Mouse (Mus musculus) cortical plate, adult 2 months (tissue): Measurements from ENCODE around the gene Vdr. TPM values are rescaled to one million over a fixed set of nuclear protein-coding genes. Genes with fewer than 3 reads are reported as not detected.
A peak's percentile ranks its signal among the peaks of the same experiment; 100 is the strongest.
"Not testable (repeated sequence)": the region's sequence is repeated elsewhere in the genome, so short reads cannot be mapped to it uniquely, and the experiment has no call there.

Experiments used
- H3K27ac ChIP-seq: fragments of 200-500 bp; 2 replicates; pipeline ENCODE4 v1.5.1; 2012; ENCODE audit warnings: low read length, control low read depth, inconsistent platforms; ENCODE audit not compliant: insufficient read depth
- H3K4me1 ChIP-seq: fragments of 200-500 bp; 2 replicates; pipeline ENCODE4 v1.6.1; 2011; ENCODE audit warnings: low read length; ENCODE audit not compliant: control insufficient read depth, insufficient read depth
- H3K4me3 ChIP-seq: fragments of 200-500 bp; 2 replicates; pipeline ENCODE4 v1.5.1; 2011; ENCODE audit warnings: mild to moderate bottlenecking, low read length, control low read depth; ENCODE audit not compliant: insufficient read depth
- CTCF ChIP-seq: fragments of 200-500 bp; IDR thresholded peaks from 2 replicates; pipeline ENCODE4 v1.5.1; 2011; ENCODE audit warnings: mild to moderate bottlenecking, control low read depth, low read length; ENCODE audit not compliant: insufficient read depth; ENCODE audit errors: extremely low read depth
- POLR2A ChIP-seq: fragments of 200-500 bp; IDR thresholded peaks from 2 replicates; pipeline ENCODE4 v1.6.1; 2011; ENCODE audit warnings: mild to moderate bottlenecking, low read length, control low read depth; ENCODE audit not compliant: insufficient read depth; ENCODE audit errors: extremely low read depth
- polyA plus RNA-seq: library from polyadenylated mRNA; depleted of rRNA; stranded (reverse); fragments of >200 nt; gene quantifications from 2 replicates; pipeline ENCODE4 v1.2.3, GENCODE M21; 2012

The Vdr gene
- polyA plus RNA-seq, 1 experiment = 0.17 TPM

DNA sequence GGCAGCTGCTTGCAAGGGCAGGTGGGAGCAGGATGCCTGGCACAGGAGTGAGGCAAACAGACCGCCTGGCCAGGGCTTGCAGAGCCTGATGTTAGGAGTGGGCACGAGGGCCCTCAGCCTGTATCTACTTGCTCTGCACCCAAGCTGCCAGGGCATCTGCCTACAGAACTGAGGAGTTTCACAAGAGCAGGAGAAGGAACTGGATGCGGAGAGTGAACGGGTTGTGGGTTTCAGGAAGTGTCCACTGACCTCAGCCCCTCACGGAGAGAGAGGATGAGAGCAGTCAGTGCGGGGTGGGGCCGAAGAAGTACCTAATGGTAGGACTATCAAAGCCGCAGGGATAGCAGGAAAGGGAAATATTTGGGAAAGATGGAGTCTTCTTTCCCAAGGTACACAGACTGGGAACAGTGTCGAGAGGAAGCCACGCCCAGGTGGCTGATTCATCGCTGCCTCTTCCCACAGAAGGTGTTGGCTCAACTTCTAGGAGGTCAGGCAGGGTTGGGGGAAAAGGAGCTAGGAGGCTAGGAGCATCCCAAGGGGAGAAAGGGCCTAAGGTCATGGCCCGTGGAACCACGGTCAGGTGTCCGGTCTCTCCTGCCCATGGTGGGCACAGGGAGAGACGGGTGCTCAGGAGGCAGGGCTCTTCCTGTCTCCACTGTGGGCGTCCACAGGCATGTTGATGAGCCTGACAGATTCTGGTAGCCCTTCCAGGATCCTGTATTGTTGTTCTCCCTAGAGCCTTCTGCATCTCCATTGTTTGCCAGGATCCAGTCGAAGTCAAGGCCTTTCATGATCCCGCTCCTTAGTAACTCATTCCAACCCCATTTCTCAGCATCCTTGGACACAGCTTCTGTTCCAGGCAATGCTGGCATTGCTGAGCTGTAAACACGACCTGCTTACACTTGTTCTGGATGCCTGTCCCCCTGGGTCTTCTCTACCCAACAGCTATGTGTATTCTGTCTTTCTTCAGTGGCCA lies 39.1 kb downstream of the Vdr start:
- H3K4me3 ChIP-seq = no peak overlapping the region
- no peak overlapping the region for H3K27ac ChIP-seq
- TF ChIP-seq CTCF = no peak
- H3K4me1 ChIP-seq = no peaks in the 10 kb centered on the region

DNA sequence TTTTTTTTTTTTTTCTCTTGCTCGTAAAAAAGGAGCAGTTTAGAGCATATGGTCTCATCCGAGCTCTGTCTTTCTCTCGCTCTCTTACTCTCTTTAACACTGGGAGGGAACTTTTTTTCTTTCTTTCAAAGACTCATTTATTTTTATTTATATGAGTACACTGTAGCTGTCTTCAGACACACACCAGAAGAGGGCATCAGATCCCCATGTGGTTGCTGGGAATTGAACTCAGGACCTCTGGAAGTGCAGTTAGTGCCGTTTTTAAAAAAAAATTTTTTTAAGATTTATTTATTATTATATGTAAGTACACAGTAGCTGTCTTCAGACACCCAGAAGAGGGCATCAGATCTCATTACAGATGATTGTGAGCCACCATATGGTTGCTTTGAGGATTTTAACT lies 40.3 kb downstream of the Vdr start:
- not testable (repeated sequence) for H3K4me3 ChIP-seq, H3K27ac ChIP-seq, H3K4me1 ChIP-seq

DNA sequence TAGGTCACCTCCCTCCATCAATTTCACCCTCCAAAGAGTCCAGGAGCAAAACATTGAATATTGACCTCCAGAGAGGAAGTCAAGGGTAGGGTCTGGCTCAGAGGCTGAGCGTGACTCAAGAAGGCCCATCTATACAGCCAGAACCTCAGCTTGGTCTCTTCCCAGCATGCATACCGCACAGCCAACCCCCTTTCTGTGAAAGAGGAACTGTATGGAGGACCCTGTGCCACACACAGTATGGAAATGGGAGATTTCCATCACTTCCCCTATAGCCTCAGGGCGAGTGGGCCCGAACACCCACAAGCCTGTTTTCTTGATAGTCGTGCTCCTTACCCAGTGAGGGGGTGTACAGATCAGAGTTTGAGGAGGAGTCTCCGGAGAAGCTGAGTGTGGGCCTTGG lies 41.4 kb downstream of the Vdr start:
- Histone ChIP-seq H3K27ac (no peak overlapping the region), H3K4me3 (no peak overlapping the region), H3K4me1 (no peaks in the 10 kb centered on the region)
- TF ChIP-seq POLR2A (no peak), CTCF (no peak)

DNA sequence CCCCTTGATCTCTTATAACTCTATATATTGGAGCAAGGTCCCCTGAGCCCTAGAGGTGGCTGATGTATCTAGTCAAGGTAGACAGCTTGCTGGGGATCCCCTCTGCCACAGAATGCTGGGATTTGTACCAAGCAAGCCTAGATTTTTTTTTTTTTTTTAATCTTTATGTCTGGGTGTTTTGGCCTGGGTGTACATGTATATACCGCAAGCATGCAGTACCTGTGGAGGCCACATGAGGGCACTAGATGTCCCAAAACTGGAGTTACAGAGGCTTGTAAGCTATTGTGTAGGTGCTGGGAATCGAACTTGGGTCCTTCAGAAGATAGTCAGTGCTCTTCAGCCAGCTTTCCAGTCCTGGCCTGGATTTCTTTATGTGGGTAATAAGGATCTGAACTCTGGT lies 44.4 kb downstream of the Vdr start:
- TF ChIP-seq POLR2A (no peak), CTCF (no peak)
- Histone ChIP-seq H3K27ac (no peak overlapping the region), H3K4me1 (no peaks in the 10 kb centered on the region)

DNA sequence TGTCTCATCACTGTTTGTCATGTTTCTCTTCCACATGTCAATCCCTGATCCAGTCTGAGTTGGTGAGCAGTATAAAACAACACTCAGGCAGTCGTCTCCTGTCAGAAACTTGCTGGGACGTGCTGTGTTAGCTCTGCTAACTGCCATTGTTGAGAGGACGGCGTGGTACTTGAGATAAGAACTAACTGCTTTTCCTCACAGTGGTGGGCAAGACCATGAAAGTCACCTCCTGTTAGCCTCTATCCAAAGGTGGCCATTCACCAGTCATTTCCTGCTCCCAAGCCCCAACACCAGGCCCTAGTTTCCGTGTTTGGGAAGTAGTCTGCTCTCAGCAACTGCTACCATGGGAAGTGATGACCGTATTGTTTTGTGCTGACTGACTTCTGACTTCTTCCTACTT lies 45.3 kb downstream of the Vdr start:
- Histone ChIP-seq H3K4me1 (no peaks in the 10 kb centered on the region), H3K4me3 (no peak overlapping the region), H3K27ac (no peak overlapping the region)
- no peak for TF ChIP-seq POLR2A
- TF ChIP-seq CTCF = no peak

More for the DNA sequence above, 44.4 kb downstream of the Vdr start:
- H3K4me3 ChIP-seq = no peak overlapping the region

DNA sequence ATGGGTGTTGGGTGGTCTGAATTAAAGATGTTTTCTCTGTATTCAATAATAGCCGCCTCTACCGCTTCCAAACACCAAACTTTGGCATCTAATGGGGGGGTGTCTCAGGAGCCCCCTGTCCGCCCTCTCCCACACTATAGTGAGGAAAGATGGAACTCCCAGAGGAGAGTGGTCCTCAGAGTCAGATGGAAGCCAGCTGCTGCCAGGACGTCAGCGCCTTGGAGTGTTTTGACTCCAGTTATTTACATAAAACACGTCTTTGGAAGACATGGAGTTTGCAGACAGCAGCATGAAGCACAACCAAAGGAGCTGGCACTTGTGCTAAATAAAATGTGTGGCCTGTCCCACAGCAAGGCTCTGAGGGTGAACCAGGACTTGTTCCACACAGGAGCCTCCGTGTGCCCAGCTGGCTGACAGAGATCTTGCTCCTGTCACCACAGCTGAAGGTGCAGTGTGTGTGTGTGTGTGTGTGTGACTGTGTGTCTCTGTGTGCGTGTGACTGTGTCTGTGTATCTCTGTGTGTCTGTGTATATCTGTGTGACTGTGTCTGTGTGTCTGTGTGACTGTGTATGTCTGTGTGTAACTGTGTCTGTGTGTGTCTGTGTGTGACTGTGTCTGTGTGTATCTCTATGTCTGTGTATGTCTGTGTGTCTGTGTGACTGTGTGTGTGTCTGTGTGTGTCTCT lies 45.9 kb downstream of the Vdr start:
- H3K4me1 ChIP-seq = no peaks in the 10 kb centered on the region
- no peak overlapping the region for H3K4me3 ChIP-seq
- no peak overlapping the region for H3K27ac ChIP-seq
- TF ChIP-seq CTCF (no peak), POLR2A (no peak)

DNA sequence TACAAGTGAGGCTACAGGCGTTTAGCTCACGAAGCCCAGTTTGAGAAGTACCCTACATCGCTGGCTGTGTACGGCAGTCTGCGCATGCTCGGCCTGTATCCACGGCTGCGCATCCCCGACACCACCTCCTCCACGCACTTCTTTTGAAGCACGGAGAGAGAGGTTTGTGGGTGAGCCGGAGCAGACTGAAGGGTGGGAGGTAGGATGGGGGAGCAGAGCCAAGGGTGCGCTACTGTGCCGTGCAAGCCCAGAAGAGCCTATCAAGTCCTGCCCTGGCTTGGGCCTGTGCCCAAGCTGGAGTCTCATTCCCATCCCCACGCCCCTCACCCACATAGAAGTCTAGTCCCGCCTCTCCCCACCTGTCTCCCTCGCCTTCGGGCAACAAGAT lies 46.9 kb downstream of the Vdr start:
- peak; percentile 68; the same call in 1 of the 2 replicates for TF ChIP-seq POLR2A
- TF ChIP-seq CTCF = no peak
- no peaks in the 10 kb centered on the region for H3K4me1 ChIP-seq
- H3K4me3 ChIP-seq = no peak overlapping the region
- H3K27ac ChIP-seq = peak overlapping the region; percentile 41; the same call in 1 of the 2 replicates

DNA sequence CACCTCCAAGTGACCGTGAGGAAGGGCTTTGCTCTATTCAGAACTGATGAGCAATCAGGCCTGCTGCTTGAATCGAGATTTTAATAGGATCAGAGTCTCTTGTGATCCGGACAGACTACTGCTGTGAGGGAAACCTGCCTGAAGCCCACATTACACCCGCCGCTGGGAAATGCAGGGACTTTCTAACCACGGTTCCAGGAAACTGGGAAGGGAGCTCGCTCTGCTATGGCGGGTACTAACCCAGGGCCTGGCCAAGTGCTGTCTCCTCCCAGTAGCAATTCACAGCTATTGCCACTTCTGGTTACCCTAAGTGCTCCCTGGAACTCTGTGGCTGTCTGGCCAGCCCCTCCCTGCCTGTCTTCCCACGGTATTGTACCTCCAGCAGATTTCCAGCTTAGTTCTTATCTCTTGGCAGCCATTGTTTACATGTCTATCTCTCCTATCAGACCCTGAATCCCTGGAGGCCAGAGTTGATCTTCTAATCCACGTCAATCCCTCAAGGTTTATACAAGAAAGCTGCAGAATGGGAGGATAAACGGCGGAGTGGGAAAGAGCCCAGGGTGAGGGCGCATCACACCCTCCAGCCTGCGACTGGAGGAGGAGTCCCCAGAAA lies 47.4 kb downstream of the Vdr start:
- Histone ChIP-seq H3K27ac (peak overlapping the region; percentile 41; the same call in 1 of the 2 replicates), H3K4me3 (no peak overlapping the region), H3K4me1 (no peaks in the 10 kb centered on the region)
- TF ChIP-seq CTCF (no peak), POLR2A (no peak)

DNA sequence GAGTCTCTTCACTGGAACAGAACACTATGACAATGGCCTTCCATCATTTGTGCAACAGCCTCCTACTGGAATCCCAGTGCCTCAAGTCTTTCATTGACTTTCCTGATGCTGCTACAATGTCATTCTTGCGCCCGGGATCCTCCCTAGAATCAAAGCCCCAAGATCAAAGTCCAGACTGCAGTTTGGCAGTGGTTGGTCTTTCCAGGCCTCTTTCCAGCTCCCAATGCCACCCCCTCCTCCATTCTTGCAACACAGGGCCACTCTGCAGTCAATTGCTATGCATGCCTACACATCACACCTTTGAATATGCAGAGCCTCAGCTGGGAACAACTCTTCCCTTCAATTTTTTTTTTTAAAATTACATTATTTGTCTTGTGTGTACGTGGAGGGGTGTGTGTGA lies 50.1 kb downstream of the Vdr start:
- TF ChIP-seq POLR2A = no peak
- H3K4me1 ChIP-seq = no peaks in the 10 kb centered on the region
- no peak overlapping the region for H3K4me3 ChIP-seq
- H3K27ac ChIP-seq = no peak overlapping the region

DNA sequence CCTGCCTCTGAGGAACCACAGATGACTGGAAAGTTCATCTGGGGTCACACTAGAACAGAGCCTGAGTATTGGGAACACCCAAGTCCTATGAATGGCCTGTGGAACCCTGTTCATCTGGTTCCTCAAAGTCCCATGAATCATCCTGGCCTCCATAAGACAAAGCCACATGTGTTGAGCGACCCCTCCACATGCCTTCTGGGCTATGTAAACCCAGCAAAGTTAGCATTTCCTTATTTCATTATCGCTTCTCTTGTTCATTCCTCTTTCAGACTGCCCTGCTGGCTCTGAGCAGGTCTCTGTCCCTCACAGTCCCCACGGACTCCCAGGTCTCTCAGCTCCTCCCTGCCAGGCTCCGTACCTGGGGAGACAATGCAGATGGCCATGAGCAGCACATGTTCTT lies 52.0 kb downstream of the Vdr start:
- Histone ChIP-seq H3K4me3 (no peak overlapping the region), H3K27ac (no peak overlapping the region), H3K4me1 (peaks cover 2% of the 10 kb centered on the region; the same call in 1 of the 2 replicates)
- TF ChIP-seq CTCF = no peak
- TF ChIP-seq POLR2A = no peak
